Mouse (Mus musculus): Measurements from ENCODE around the gene Mcf2l. TPM values are rescaled to one million over a fixed set of nuclear protein-coding genes. Genes with fewer than 3 reads are reported as not detected.

Gene Mcf2l
- polyA plus RNA-seq, 1 experiment from 2014 or later: 142 TPM

- no peak overlapping the region for H3K9ac ChIP-seq (ENCODE audit: low read depth, low read length)
- H3K9me3 ChIP-seq (ENCODE audit: control insufficient read depth, low read length): no peaks in the 10 kb centered on the region
- H3K4me2 ChIP-seq (ENCODE audit: low read length): no peak overlapping the region
- no peak overlapping the region for H3K4me3 ChIP-seq (ENCODE audit: low read length)
- H3K27ac ChIP-seq (ENCODE audit: low read depth, low read length): peak overlapping the region; percentile 34; the same call in 1 of the 2 replicates
- WGBS: 63% methylated on average over 13 of the region's 13 CpGs
- ATAC-seq: no peak
- no peaks in the 10 kb centered on the region for H3K27me3 ChIP-seq (replicated peaks; ENCODE audit: control insufficient read depth, insufficient read depth, low read length)
- H3K36me3 ChIP-seq (ENCODE audit: control insufficient read depth, insufficient read depth, low read length): peaks cover 19% of the 10 kb centered on the region
- peaks cover 18% of the 10 kb centered on the region for H3K4me1 ChIP-seq (ENCODE audit: control insufficient read depth, insufficient read depth, low read depth, low read length)
Observed at GRCm38 (mm10) chr8:12962541-12963380, 89.2 kb downstream of the Mcf2l start.

GRCm38 (mm10) chr8:12976290-12976689 lies 102.7 kb downstream of the Mcf2l start:
- no peak overlapping the region for H3K27ac ChIP-seq (ENCODE audit: low read depth, low read length)
- peaks cover 26% of the 10 kb centered on the region for H3K36me3 ChIP-seq (ENCODE audit: control insufficient read depth, insufficient read depth, low read length)
- H3K9ac ChIP-seq (ENCODE audit: low read depth, low read length): no peak overlapping the region
- WGBS: 85% methylated on average over 11 of the region's 11 CpGs
- no peaks in the 10 kb centered on the region for H3K27me3 ChIP-seq (replicated peaks; ENCODE audit: control insufficient read depth, insufficient read depth, low read length)
- no peaks in the 10 kb centered on the region for H3K9me3 ChIP-seq (ENCODE audit: control insufficient read depth, low read length)
- no peak for ATAC-seq
- H3K4me1 ChIP-seq (ENCODE audit: control insufficient read depth, insufficient read depth, low read depth, low read length): no peaks in the 10 kb centered on the region
- no peak overlapping the region for H3K4me3 ChIP-seq (ENCODE audit: low read length)
- H3K4me2 ChIP-seq (ENCODE audit: low read length): no peak overlapping the region

GRCm38 (mm10) chr8:12976723-12977122 lies 103.1 kb downstream of the Mcf2l start:
- H3K36me3 ChIP-seq (ENCODE audit: control insufficient read depth, insufficient read depth, low read length): peaks cover 28% of the 10 kb centered on the region
- WGBS: 64% methylated on average over 5 of the region's 5 CpGs
- H3K27me3 ChIP-seq (replicated peaks; ENCODE audit: control insufficient read depth, insufficient read depth, low read length): no peaks in the 10 kb centered on the region
- H3K4me3 ChIP-seq (ENCODE audit: low read length): no peak overlapping the region
- no peak overlapping the region for H3K4me2 ChIP-seq (ENCODE audit: low read length)
- no peak overlapping the region for H3K9ac ChIP-seq (ENCODE audit: low read depth, low read length)
- ATAC-seq: no peak
- H3K9me3 ChIP-seq (ENCODE audit: control insufficient read depth, low read length): no peaks in the 10 kb centered on the region
- H3K4me1 ChIP-seq (ENCODE audit: control insufficient read depth, insufficient read depth, low read depth, low read length): no peaks in the 10 kb centered on the region
- H3K27ac ChIP-seq (ENCODE audit: low read depth, low read length): no peak overlapping the region

- 84% methylated on average over 12 of the region's 12 CpGs for WGBS
Observed at GRCm38 (mm10) chr8:12977325-12977724, 103.7 kb downstream of the Mcf2l start.

GRCm38 (mm10) chr8:12978308-12978707 lies 104.7 kb downstream of the Mcf2l start:
- Histone ChIP-seq H3K27me3 (replicated peaks; ENCODE audit: control insufficient read depth, insufficient read depth, low read length) (no peaks in the 10 kb centered on the region), H3K9me3 (ENCODE audit: control insufficient read depth, low read length) (no peaks in the 10 kb centered on the region), H3K4me2 (ENCODE audit: low read length) (no peak overlapping the region), H3K27ac (ENCODE audit: low read depth, low read length) (no peak overlapping the region), H3K36me3 (ENCODE audit: control insufficient read depth, insufficient read depth, low read length) (peaks cover 28% of the 10 kb centered on the region), H3K4me1 (ENCODE audit: control insufficient read depth, insufficient read depth, low read depth, low read length) (no peaks in the 10 kb centered on the region), H3K9ac (ENCODE audit: low read depth, low read length) (no peak overlapping the region), H3K4me3 (ENCODE audit: low read length) (no peak overlapping the region)
- 62% methylated on average over 2 of the region's 2 CpGs for WGBS
- no peak for ATAC-seq

More at GRCm38 (mm10) chr8:12977325-12977724, 103.7 kb downstream of the Mcf2l start:
- H3K4me3 ChIP-seq (ENCODE audit: low read length): no peak overlapping the region
- peaks cover 28% of the 10 kb centered on the region for H3K36me3 ChIP-seq (ENCODE audit: control insufficient read depth, insufficient read depth, low read length)
- no peak for ATAC-seq
- no peaks in the 10 kb centered on the region for H3K9me3 ChIP-seq (ENCODE audit: control insufficient read depth, low read length)
- H3K27me3 ChIP-seq (replicated peaks; ENCODE audit: control insufficient read depth, insufficient read depth, low read length): no peaks in the 10 kb centered on the region
- H3K4me1 ChIP-seq (ENCODE audit: control insufficient read depth, insufficient read depth, low read depth, low read length): no peaks in the 10 kb centered on the region
- H3K27ac ChIP-seq (ENCODE audit: low read depth, low read length): no peak overlapping the region
- no peak overlapping the region for H3K4me2 ChIP-seq (ENCODE audit: low read length)
- H3K9ac ChIP-seq (ENCODE audit: low read depth, low read length): no peak overlapping the region

- Histone ChIP-seq H3K4me3 (ENCODE audit: low read length) (no peak overlapping the region), H3K27me3 (replicated peaks; ENCODE audit: control insufficient read depth, insufficient read depth, low read length) (no peaks in the 10 kb centered on the region), H3K4me1 (ENCODE audit: control insufficient read depth, insufficient read depth, low read depth, low read length) (no peaks in the 10 kb centered on the region), H3K27ac (ENCODE audit: low read depth, low read length) (no peak overlapping the region), H3K36me3 (ENCODE audit: control insufficient read depth, insufficient read depth, low read length) (peaks cover 28% of the 10 kb centered on the region), H3K9me3 (ENCODE audit: control insufficient read depth, low read length) (no peaks in the 10 kb centered on the region), H3K9ac (ENCODE audit: low read depth, low read length) (no peak overlapping the region), H3K4me2 (ENCODE audit: low read length) (no peak overlapping the region)
- ATAC-seq: peak; percentile 46
- WGBS: 34% methylated on average over 5 of the region's 5 CpGs
Observed at GRCm38 (mm10) chr8:12978726-12979125, 105.1 kb downstream of the Mcf2l start.

- H3K27me3 ChIP-seq (replicated peaks; ENCODE audit: control insufficient read depth, insufficient read depth, low read length): no peaks in the 10 kb centered on the region
- H3K4me3 ChIP-seq (ENCODE audit: low read length): no peak overlapping the region
- ATAC-seq: peak; percentile 40; the same call in 1 of the 2 replicates
- 75% methylated on average over 18 of the region's 18 CpGs for WGBS
- H3K36me3 ChIP-seq (ENCODE audit: control insufficient read depth, insufficient read depth, low read length): peaks cover 26% of the 10 kb centered on the region
- no peaks in the 10 kb centered on the region for H3K9me3 ChIP-seq (ENCODE audit: control insufficient read depth, low read length)
- H3K4me2 ChIP-seq (ENCODE audit: low read length): no peak overlapping the region
- H3K9ac ChIP-seq (ENCODE audit: low read depth, low read length): no peak overlapping the region
- no peak overlapping the region for H3K27ac ChIP-seq (ENCODE audit: low read depth, low read length)
- H3K4me1 ChIP-seq (ENCODE audit: control insufficient read depth, insufficient read depth, low read depth, low read length): no peaks in the 10 kb centered on the region
Observed at GRCm38 (mm10) chr8:12983681-12984467, 110.3 kb downstream of the Mcf2l start.

GRCm38 (mm10) chr8:12984601-12985243 lies 111.1 kb downstream of the Mcf2l start:
- Histone ChIP-seq H3K4me3 (ENCODE audit: low read length) (no peak overlapping the region), H3K4me2 (ENCODE audit: low read length) (no peak overlapping the region), H3K36me3 (ENCODE audit: control insufficient read depth, insufficient read depth, low read length) (peaks cover 19% of the 10 kb centered on the region), H3K9me3 (ENCODE audit: control insufficient read depth, low read length) (no peaks in the 10 kb centered on the region), H3K4me1 (ENCODE audit: control insufficient read depth, insufficient read depth, low read depth, low read length) (no peaks in the 10 kb centered on the region), H3K27ac (ENCODE audit: low read depth, low read length) (no peak overlapping the region), H3K9ac (ENCODE audit: low read depth, low read length) (no peak overlapping the region), H3K27me3 (replicated peaks; ENCODE audit: control insufficient read depth, insufficient read depth, low read length) (no peaks in the 10 kb centered on the region)
- 91% methylated on average over 17 of the region's 17 CpGs for WGBS
- no peak for ATAC-seq

- 93% methylated on average over 13 of the region's 13 CpGs for WGBS
- Histone ChIP-seq H3K27me3 (replicated peaks; ENCODE audit: control insufficient read depth, insufficient read depth, low read length) (no peaks in the 10 kb centered on the region), H3K27ac (ENCODE audit: low read depth, low read length) (no peak overlapping the region), H3K9me3 (ENCODE audit: control insufficient read depth, low read length) (no peaks in the 10 kb centered on the region), H3K4me1 (ENCODE audit: control insufficient read depth, insufficient read depth, low read depth, low read length) (no peaks in the 10 kb centered on the region), H3K4me3 (ENCODE audit: low read length) (no peak overlapping the region), H3K9ac (ENCODE audit: low read depth, low read length) (no peak overlapping the region), H3K36me3 (ENCODE audit: control insufficient read depth, insufficient read depth, low read length) (peaks cover 17% of the 10 kb centered on the region), H3K4me2 (ENCODE audit: low read length) (no peak overlapping the region)
- ATAC-seq: no peak
Observed at GRCm38 (mm10) chr8:12985259-12985658, 111.7 kb downstream of the Mcf2l start.

All from hindbrain, embryonic 16.5 days (tissue).